Mouse (Mus musculus): ENCODE results near the gene Amot. TPM values are rescaled to one million over a fixed set of nuclear protein-coding genes. Genes with fewer than 3 reads are reported as not detected.
A peak's percentile ranks its signal among the peaks of the same experiment; 100 is the strongest.

Gene Amot
- polyA plus RNA-seq, 1 experiment from 2014 or later = 10.4 TPM

- Histone ChIP-seq H3K9me3 (ENCODE audit: low read depth, low read length) (no peaks in the 10 kb centered on the region), H3K4me1 (ENCODE audit: insufficient read depth) (no peaks in the 10 kb centered on the region), H3K4me3 (ENCODE audit: low read depth, low read length) (no peak overlapping the region), H3K27ac (ENCODE audit: low read depth) (no peak overlapping the region), H3K4me2 (no peak overlapping the region), H3K9ac (no peak overlapping the region), H3K36me3 (ENCODE audit: insufficient read depth) (no peaks in the 10 kb centered on the region), H3K27me3 (ENCODE audit: insufficient read depth, low read length) (no peaks in the 10 kb centered on the region)
- DNase-seq (peak; percentile 19), ATAC-seq (ENCODE audit: insufficient read depth) (peak; percentile 24; the same call in 1 of the 2 replicates)
- WGBS = 46% methylated on average over 4 of the region's 4 CpGs
- TF ChIP-seq CTCF (IDR thresholded peaks at IDR 0.05; ENCODE audit: low read depth) = no peak
Observed at GRCm38 (mm10) chrX:145498691-145499090, 6.3 kb downstream of the Amot start.

GRCm38 (mm10) chrX:145497486-145497885 is 7.5 kb downstream of the Amot start:
- Histone ChIP-seq H3K4me3 (ENCODE audit: low read depth, low read length) (no peak overlapping the region), H3K27ac (ENCODE audit: low read depth) (no peak overlapping the region), H3K9me3 (ENCODE audit: low read depth, low read length) (no peaks in the 10 kb centered on the region), H3K36me3 (ENCODE audit: insufficient read depth) (no peaks in the 10 kb centered on the region), H3K9ac (no peak overlapping the region), H3K4me2 (no peak overlapping the region), H3K27me3 (ENCODE audit: insufficient read depth, low read length) (no peaks in the 10 kb centered on the region), H3K4me1 (ENCODE audit: insufficient read depth) (no peaks in the 10 kb centered on the region)
- WGBS = 80% methylated on average over 6 of the region's 6 CpGs
- no peak for TF ChIP-seq CTCF (IDR thresholded peaks at IDR 0.05; ENCODE audit: low read depth)
- ATAC-seq (ENCODE audit: insufficient read depth) = peak; percentile 47; the same call in 1 of the 2 replicates
- peak; percentile 37 for DNase-seq

GRCm38 (mm10) chrX:145495381-145495780 is 9.6 kb downstream of the Amot start:
- WGBS = 93% methylated on average over 4 of the region's 4 CpGs
- Histone ChIP-seq H3K9me3 (ENCODE audit: low read depth, low read length) (no peaks in the 10 kb centered on the region), H3K4me3 (ENCODE audit: low read depth, low read length) (no peak overlapping the region), H3K27me3 (ENCODE audit: insufficient read depth, low read length) (no peaks in the 10 kb centered on the region), H3K36me3 (ENCODE audit: insufficient read depth) (no peaks in the 10 kb centered on the region), H3K4me2 (no peak overlapping the region), H3K4me1 (ENCODE audit: insufficient read depth) (no peaks in the 10 kb centered on the region), H3K9ac (no peak overlapping the region), H3K27ac (ENCODE audit: low read depth) (no peak overlapping the region)
- no peak for DNase-seq
- no peak for ATAC-seq (ENCODE audit: insufficient read depth)
- no peak for TF ChIP-seq CTCF (IDR thresholded peaks at IDR 0.05; ENCODE audit: low read depth)

GRCm38 (mm10) chrX:145490821-145491220 is 14.2 kb downstream of the Amot start:
- TF ChIP-seq CTCF (IDR thresholded peaks at IDR 0.05; ENCODE audit: low read depth) = no peak
- ATAC-seq (ENCODE audit: insufficient read depth) = peak; percentile 14; the same call in 1 of the 2 replicates
- H3K4me2 ChIP-seq = no peak overlapping the region
- H3K9ac ChIP-seq = no peak overlapping the region
- 53% methylated on average over 1 of the region's 1 CpGs for WGBS
- peak; percentile 31 for DNase-seq
- no peaks in the 10 kb centered on the region for H3K9me3 ChIP-seq (ENCODE audit: low read depth, low read length)
- H3K27me3 ChIP-seq (ENCODE audit: insufficient read depth, low read length) = no peaks in the 10 kb centered on the region
- no peak overlapping the region for H3K4me3 ChIP-seq (ENCODE audit: low read depth, low read length)
- H3K27ac ChIP-seq (ENCODE audit: low read depth) = no peak overlapping the region
- no peaks in the 10 kb centered on the region for H3K36me3 ChIP-seq (ENCODE audit: insufficient read depth)
- no peaks in the 10 kb centered on the region for H3K4me1 ChIP-seq (ENCODE audit: insufficient read depth)

GRCm38 (mm10) chrX:145490417-145490816 is 14.6 kb downstream of the Amot start:
- H3K9me3 ChIP-seq (ENCODE audit: low read depth, low read length) = no peaks in the 10 kb centered on the region
- no peak for DNase-seq
- H3K36me3 ChIP-seq (ENCODE audit: insufficient read depth) = no peaks in the 10 kb centered on the region
- no peak for TF ChIP-seq CTCF (IDR thresholded peaks at IDR 0.05; ENCODE audit: low read depth)
- H3K27ac ChIP-seq (ENCODE audit: low read depth) = no peak overlapping the region
- ATAC-seq (ENCODE audit: insufficient read depth) = no peak
- no peak overlapping the region for H3K9ac ChIP-seq
- H3K27me3 ChIP-seq (ENCODE audit: insufficient read depth, low read length) = no peaks in the 10 kb centered on the region
- WGBS = 60% methylated on average over 3 of the region's 3 CpGs
- H3K4me2 ChIP-seq = no peak overlapping the region
- no peaks in the 10 kb centered on the region for H3K4me1 ChIP-seq (ENCODE audit: insufficient read depth)
- no peak overlapping the region for H3K4me3 ChIP-seq (ENCODE audit: low read depth, low read length)

GRCm38 (mm10) chrX:145489950-145490349 is 15.0 kb downstream of the Amot start:
- WGBS = 76% methylated on average over 5 of the region's 5 CpGs
- Histone ChIP-seq H3K36me3 (ENCODE audit: insufficient read depth) (no peaks in the 10 kb centered on the region), H3K27ac (ENCODE audit: low read depth) (no peak overlapping the region), H3K4me2 (no peak overlapping the region), H3K9me3 (ENCODE audit: low read depth, low read length) (no peaks in the 10 kb centered on the region), H3K4me1 (ENCODE audit: insufficient read depth) (no peaks in the 10 kb centered on the region), H3K4me3 (ENCODE audit: low read depth, low read length) (no peak overlapping the region), H3K9ac (no peak overlapping the region), H3K27me3 (ENCODE audit: insufficient read depth, low read length) (no peaks in the 10 kb centered on the region)
- no peak for TF ChIP-seq CTCF (IDR thresholded peaks at IDR 0.05; ENCODE audit: low read depth)
- no peak for ATAC-seq (ENCODE audit: insufficient read depth)
- no peak for DNase-seq

GRCm38 (mm10) chrX:145485495-145485894 is 19.5 kb downstream of the Amot start:
- no peak for ATAC-seq (ENCODE audit: insufficient read depth)
- no peak overlapping the region for H3K27ac ChIP-seq (ENCODE audit: low read depth)
- no peak overlapping the region for H3K9ac ChIP-seq
- H3K36me3 ChIP-seq (ENCODE audit: insufficient read depth) = no peaks in the 10 kb centered on the region
- H3K4me3 ChIP-seq (ENCODE audit: low read depth, low read length) = no peak overlapping the region
- 60% methylated on average over 4 of the region's 4 CpGs for WGBS
- no peak overlapping the region for H3K4me2 ChIP-seq
- H3K27me3 ChIP-seq (ENCODE audit: insufficient read depth, low read length) = no peaks in the 10 kb centered on the region
- DNase-seq = no peak
- H3K4me1 ChIP-seq (ENCODE audit: insufficient read depth) = no peaks in the 10 kb centered on the region
- TF ChIP-seq CTCF (IDR thresholded peaks at IDR 0.05; ENCODE audit: low read depth) = no peak
- no peaks in the 10 kb centered on the region for H3K9me3 ChIP-seq (ENCODE audit: low read depth, low read length)

Measured in lung, embryonic 14.5 days (tissue).